Mouse (Mus musculus): ENCODE measurements at regions not wholly inside any gene's neighbourhood (a gene's known extent, or its start where the extent isn't known, plus 50 kb on each side); places are given as distances from the start of the nearest gene placed in this dataset.

- ATAC-seq (ENCODE audit: low read depth) = no peak
- 33% methylated on average over 6 of the region's 6 CpGs for WGBS (ENCODE audit: insufficient replicate concordance)
- H3K9me3 ChIP-seq (replicated peaks; ENCODE audit: control insufficient read depth, low read length) = no peaks in the 10 kb centered on the region
- no peaks in the 10 kb centered on the region for H3K36me3 ChIP-seq (ENCODE audit: control insufficient read depth, insufficient read depth)
- H3K4me2 ChIP-seq (ENCODE audit: low read depth, low read length) = no peak overlapping the region
- no peaks in the 10 kb centered on the region for H3K27me3 ChIP-seq (ENCODE audit: control insufficient read depth, insufficient read depth, low read depth, low read length)
- H3K9ac ChIP-seq (ENCODE audit: low read depth, low read length) = no peak overlapping the region
- no peaks in the 10 kb centered on the region for H3K4me1 ChIP-seq (ENCODE audit: control insufficient read depth, low read depth, low read length)
- no peak overlapping the region for H3K27ac ChIP-seq (ENCODE audit: low read length)
- H3K4me3 ChIP-seq (ENCODE audit: low read depth, low read length) = no peak overlapping the region
Measured at GRCm38 (mm10) chr7:130007993-130008583, 416.4 kb downstream of the Wdr11 start.

GRCm38 (mm10) chr7:130008591-130009418, 417.1 kb downstream of the Wdr11 start:
- 46% methylated on average over 12 of the region's 12 CpGs for WGBS (ENCODE audit: insufficient replicate concordance)
- no peak overlapping the region for H3K27ac ChIP-seq (ENCODE audit: low read length)
- H3K4me2 ChIP-seq (ENCODE audit: low read depth, low read length) = no peak overlapping the region
- H3K27me3 ChIP-seq (ENCODE audit: control insufficient read depth, insufficient read depth, low read depth, low read length) = no peaks in the 10 kb centered on the region
- no peak for ATAC-seq (ENCODE audit: low read depth)
- H3K36me3 ChIP-seq (ENCODE audit: control insufficient read depth, insufficient read depth) = no peaks in the 10 kb centered on the region
- H3K9me3 ChIP-seq (replicated peaks; ENCODE audit: control insufficient read depth, low read length) = no peaks in the 10 kb centered on the region
- no peak overlapping the region for H3K9ac ChIP-seq (ENCODE audit: low read depth, low read length)
- H3K4me3 ChIP-seq (ENCODE audit: low read depth, low read length) = no peak overlapping the region
- H3K4me1 ChIP-seq (ENCODE audit: control insufficient read depth, low read depth, low read length) = no peaks in the 10 kb centered on the region

GRCm38 (mm10) chr7:130012067-130012466, 420.4 kb downstream of the Wdr11 start:
- no peak for ATAC-seq (ENCODE audit: low read depth)
- no peak overlapping the region for H3K4me2 ChIP-seq (ENCODE audit: low read depth, low read length)
- WGBS (ENCODE audit: insufficient replicate concordance) = 21% methylated on average over 8 of the region's 8 CpGs

GRCm38 (mm10) chr7:130013109-130013508, 421.4 kb downstream of the Wdr11 start:
- H3K4me2 ChIP-seq (ENCODE audit: low read depth, low read length) = no peak overlapping the region
- no peak overlapping the region for H3K27ac ChIP-seq (ENCODE audit: low read length)
- 65% methylated on average over 6 of the region's 6 CpGs for whole genome bisulfite sequencing (ENCODE audit: insufficient replicate concordance)
- H3K4me3 ChIP-seq (ENCODE audit: low read depth, low read length) = no peak overlapping the region
- no peaks in the 10 kb centered on the region for H3K27me3 ChIP-seq (ENCODE audit: control insufficient read depth, insufficient read depth, low read depth, low read length)
- no peaks in the 10 kb centered on the region for H3K36me3 ChIP-seq (ENCODE audit: control insufficient read depth, insufficient read depth)
- ATAC-seq (ENCODE audit: low read depth) = no peak
- no peak overlapping the region for H3K9ac ChIP-seq (ENCODE audit: low read depth, low read length)
- H3K4me1 ChIP-seq (ENCODE audit: control insufficient read depth, low read depth, low read length) = no peaks in the 10 kb centered on the region
- no peaks in the 10 kb centered on the region for H3K9me3 ChIP-seq (replicated peaks; ENCODE audit: control insufficient read depth, low read length)

More at GRCm38 (mm10) chr7:130012067-130012466, 420.4 kb downstream of the Wdr11 start:
- Histone ChIP-seq H3K27ac (ENCODE audit: low read length) (no peak overlapping the region), H3K4me3 (ENCODE audit: low read depth, low read length) (no peak overlapping the region), H3K9me3 (replicated peaks; ENCODE audit: control insufficient read depth, low read length) (no peaks in the 10 kb centered on the region), H3K27me3 (ENCODE audit: control insufficient read depth, insufficient read depth, low read depth, low read length) (no peaks in the 10 kb centered on the region), H3K36me3 (ENCODE audit: control insufficient read depth, insufficient read depth) (no peaks in the 10 kb centered on the region), H3K9ac (ENCODE audit: low read depth, low read length) (no peak overlapping the region), H3K4me1 (ENCODE audit: control insufficient read depth, low read depth, low read length) (no peaks in the 10 kb centered on the region)

- Histone ChIP-seq H3K4me3 (ENCODE audit: low read depth, low read length) (no peak overlapping the region), H3K4me2 (ENCODE audit: low read depth, low read length) (no peak overlapping the region), H3K9ac (ENCODE audit: low read depth, low read length) (no peak overlapping the region), H3K36me3 (ENCODE audit: control insufficient read depth, insufficient read depth) (no peaks in the 10 kb centered on the region), H3K27ac (ENCODE audit: low read length) (no peak overlapping the region), H3K4me1 (ENCODE audit: control insufficient read depth, low read depth, low read length) (no peaks in the 10 kb centered on the region), H3K27me3 (ENCODE audit: control insufficient read depth, insufficient read depth, low read depth, low read length) (no peaks in the 10 kb centered on the region), H3K9me3 (replicated peaks; ENCODE audit: control insufficient read depth, low read length) (no peaks in the 10 kb centered on the region)
- WGBS (ENCODE audit: insufficient replicate concordance) = 59% methylated on average over 10 of the region's 10 CpGs
- no peak for ATAC-seq (ENCODE audit: low read depth)
Measured at GRCm38 (mm10) chr7:130014609-130015008, 422.9 kb downstream of the Wdr11 start.

GRCm38 (mm10) chr7:130015375-130016014, 423.8 kb downstream of the Wdr11 start:
- Histone ChIP-seq H3K36me3 (ENCODE audit: control insufficient read depth, insufficient read depth) (no peaks in the 10 kb centered on the region), H3K4me2 (ENCODE audit: low read depth, low read length) (no peak overlapping the region), H3K27ac (ENCODE audit: low read length) (no peak overlapping the region), H3K9ac (ENCODE audit: low read depth, low read length) (no peak overlapping the region), H3K9me3 (replicated peaks; ENCODE audit: control insufficient read depth, low read length) (no peaks in the 10 kb centered on the region), H3K27me3 (ENCODE audit: control insufficient read depth, insufficient read depth, low read depth, low read length) (no peaks in the 10 kb centered on the region), H3K4me3 (ENCODE audit: low read depth, low read length) (no peak overlapping the region), H3K4me1 (ENCODE audit: control insufficient read depth, low read depth, low read length) (no peaks in the 10 kb centered on the region)
- 45% methylated on average over 5 of the region's 5 CpGs for WGBS (ENCODE audit: insufficient replicate concordance)
- ATAC-seq (ENCODE audit: low read depth) = no peak

- 52% methylated on average over 17 of the region's 17 CpGs for WGBS (ENCODE audit: insufficient replicate concordance)
- Histone ChIP-seq H3K4me2 (ENCODE audit: low read depth, low read length) (no peak overlapping the region), H3K27me3 (ENCODE audit: control insufficient read depth, insufficient read depth, low read depth, low read length) (no peaks in the 10 kb centered on the region), H3K4me3 (ENCODE audit: low read depth, low read length) (no peak overlapping the region), H3K27ac (ENCODE audit: low read length) (no peak overlapping the region), H3K9ac (ENCODE audit: low read depth, low read length) (no peak overlapping the region), H3K36me3 (ENCODE audit: control insufficient read depth, insufficient read depth) (no peaks in the 10 kb centered on the region), H3K4me1 (ENCODE audit: control insufficient read depth, low read depth, low read length) (no peaks in the 10 kb centered on the region), H3K9me3 (replicated peaks; ENCODE audit: control insufficient read depth, low read length) (no peaks in the 10 kb centered on the region)
- ATAC-seq (ENCODE audit: low read depth) = no peak
Measured at GRCm38 (mm10) chr7:130016015-130016874, 424.6 kb downstream of the Wdr11 start.

GRCm38 (mm10) chr7:130018891-130019290, 427.2 kb downstream of the Wdr11 start:
- 48% methylated on average over 4 of the region's 4 CpGs for WGBS (ENCODE audit: insufficient replicate concordance)
- H3K27ac ChIP-seq (ENCODE audit: low read length) = no peak overlapping the region
- no peaks in the 10 kb centered on the region for H3K9me3 ChIP-seq (replicated peaks; ENCODE audit: control insufficient read depth, low read length)
- H3K4me3 ChIP-seq (ENCODE audit: low read depth, low read length) = no peak overlapping the region
- H3K27me3 ChIP-seq (ENCODE audit: control insufficient read depth, insufficient read depth, low read depth, low read length) = no peaks in the 10 kb centered on the region
- ATAC-seq (ENCODE audit: low read depth) = no peak
- H3K4me2 ChIP-seq (ENCODE audit: low read depth, low read length) = no peak overlapping the region
- H3K36me3 ChIP-seq (ENCODE audit: control insufficient read depth, insufficient read depth) = no peaks in the 10 kb centered on the region
- H3K4me1 ChIP-seq (ENCODE audit: control insufficient read depth, low read depth, low read length) = no peaks in the 10 kb centered on the region
- H3K9ac ChIP-seq (ENCODE audit: low read depth, low read length) = no peak overlapping the region

All from liver, embryonic 16.5 days (tissue).